In genomic region chr8:45380598-45380997, GRCm38 (mm10) we compare ENCODE assay signal across 12 mouse cellular contexts. TPM values are rescaled to one million over a fixed set of nuclear protein-coding genes. Genes with fewer than 3 reads are reported as not detected.
DNase-seq lines count a peak whose midpoint lies in the region; ATAC-seq and TF ChIP-seq lines count a peak whose summit lies in the region.
"Had no signal": no experiment of that assay in that cellular context is flagged by ENCODE, and none has a peak within 500 bp of the region (broad histone marks: within the 10 kb centered on the region; RNA-seq: fewer than 3 reads in every experiment).

No protein-coding gene starts in this region.

- TF ChIP-seq CTCF in kidney, postnatal 0 days (IDR thresholded peaks at IDR 0.05; ENCODE audit: low read depth): no peak

- ATAC-seq in forebrain, embryonic 16.5 days: no peak
- ATAC-seq in kidney, postnatal 0 days (replicated peaks; ENCODE audit: low FRiP score, low read depth): no peak
- ATAC-seq in neural tube, embryonic 15.5 days (ENCODE audit: low FRiP score): no peak

- H3K9me3 ChIP-seq in forebrain, embryonic 10.5 days: no peaks in the 10 kb centered on the region
- no peaks in the 10 kb centered on the region for H3K9me3 ChIP-seq in forebrain, embryonic 16.5 days (ENCODE audit: control insufficient read depth, low read length)
- H3K9me3 ChIP-seq in kidney, postnatal 0 days (replicated peaks; ENCODE audit: low read length): no peaks in the 10 kb centered on the region
- H3K9me3 ChIP-seq in limb, embryonic 10.5 days (replicated peaks): no peaks in the 10 kb centered on the region
- H3K9me3 ChIP-seq in neural tube, embryonic 15.5 days (replicated peaks): no peaks in the 10 kb centered on the region
- H3K9me3 ChIP-seq: liver, embryonic 13.5 days had no signal

- no peak overlapping the region for H3K9ac ChIP-seq in forebrain, embryonic 16.5 days (replicated peaks; ENCODE audit: low read depth, low read length)
- H3K9ac ChIP-seq in kidney, postnatal 0 days (ENCODE audit: low read depth, low read length): 0 out of 2 replicates have a peak overlapping the region, but pooled peaks have one; percentile 31
- H3K9ac ChIP-seq in neural tube, embryonic 15.5 days (replicated peaks): no peak overlapping the region
- H3K9ac ChIP-seq: liver, embryonic 13.5 days had no signal

- H3K4me1 ChIP-seq in forebrain, embryonic 10.5 days: peaks cover 29% of the 10 kb centered on the region
- H3K4me1 ChIP-seq in forebrain, embryonic 16.5 days (replicated peaks; ENCODE audit: control insufficient read depth, insufficient read depth, low read length): peaks cover 13% of the 10 kb centered on the region
- 0 out of 2 replicates have a peak, but pooled peaks cover 8% of the 10 kb centered on the region for H3K4me1 ChIP-seq in kidney, postnatal 0 days (replicated peaks; ENCODE audit: insufficient read depth, low read length)
- H3K4me1 ChIP-seq in limb, embryonic 10.5 days: peaks cover 17% of the 10 kb centered on the region
- H3K4me1 ChIP-seq in neural tube, embryonic 15.5 days: peaks cover 17% of the 10 kb centered on the region
- H3K4me1 ChIP-seq: liver, embryonic 13.5 days had no signal

- WGBS in forebrain, embryonic 10.5 days: 11% methylated on average over 4 of the region's 4 CpGs
- WGBS in forebrain, embryonic 16.5 days: 20% methylated on average over 4 of the region's 4 CpGs
- 26% methylated on average over 4 of the region's 4 CpGs for WGBS in kidney, postnatal 0 days
- 15% methylated on average over 4 of the region's 4 CpGs for WGBS in limb, embryonic 10.5 days
- 19% methylated on average over 4 of the region's 4 CpGs for WGBS in neural tube, embryonic 15.5 days

- H3K27me3 ChIP-seq in forebrain, embryonic 10.5 days (ENCODE audit: poor library complexity, severe bottlenecking): peaks cover 27% of the 10 kb centered on the region
- H3K27me3 ChIP-seq in forebrain, embryonic 16.5 days (replicated peaks; ENCODE audit: control insufficient read depth, insufficient read depth, low read length): no peaks in the 10 kb centered on the region
- H3K27me3 ChIP-seq in kidney, postnatal 0 days (ENCODE audit: insufficient read depth, low read length): no peaks in the 10 kb centered on the region
- H3K27me3 ChIP-seq in limb, embryonic 10.5 days (ENCODE audit: low read depth, poor library complexity, severe bottlenecking): peaks cover 22% of the 10 kb centered on the region
- no peaks in the 10 kb centered on the region for H3K27me3 ChIP-seq in neural tube, embryonic 15.5 days (replicated peaks)

- no peak for DNase-seq in forebrain, embryonic 10.5 days (ENCODE audit: extremely low spot score, low spot score)
- no peak for DNase-seq in kidney, postnatal 0 days (ENCODE audit: low spot score)
- DNase-seq in kidney, postnatal 36 days: no peak
- DNase-seq in limb, embryonic 10.5 days (ENCODE audit: low spot score): no peak
- no peak for DNase-seq in liver
- no peak for DNase-seq in right cerebral cortex, adult 18-20 months
- DNase-seq: adrenal gland, adult 8-10 months; cerebellum, adult 11-12 months; liver, embryonic 13.5 days; spleen, adult 18-20 months had no signal

- H3K27ac ChIP-seq in forebrain, embryonic 10.5 days: no peak overlapping the region
- H3K27ac ChIP-seq in forebrain, embryonic 16.5 days (ENCODE audit: low read length): no peak overlapping the region
- no peak overlapping the region for H3K27ac ChIP-seq in kidney, postnatal 0 days
- H3K27ac ChIP-seq in limb, embryonic 10.5 days: no peak overlapping the region
- H3K27ac ChIP-seq in neural tube, embryonic 15.5 days (replicated peaks): no peak overlapping the region
- H3K27ac ChIP-seq: liver, embryonic 13.5 days had no signal

- no peak overlapping the region for H3K4me2 ChIP-seq in forebrain, embryonic 16.5 days (ENCODE audit: low read length)
- peak overlapping the region; percentile 74; the same call in 1 of the 2 replicates for H3K4me2 ChIP-seq in kidney, postnatal 0 days (ENCODE audit: low read length)
- peak overlapping the region; percentile 88 for H3K4me2 ChIP-seq in neural tube, embryonic 15.5 days

- H3K36me3 ChIP-seq in forebrain, embryonic 10.5 days (replicated peaks): no peaks in the 10 kb centered on the region
- H3K36me3 ChIP-seq in forebrain, embryonic 16.5 days (ENCODE audit: control insufficient read depth, insufficient read depth): no peaks in the 10 kb centered on the region
- no peaks in the 10 kb centered on the region for H3K36me3 ChIP-seq in kidney, postnatal 0 days (ENCODE audit: insufficient read depth, low read length)
- no peaks in the 10 kb centered on the region for H3K36me3 ChIP-seq in limb, embryonic 10.5 days
- H3K36me3 ChIP-seq in neural tube, embryonic 15.5 days: no peaks in the 10 kb centered on the region
- H3K36me3 ChIP-seq: liver, embryonic 13.5 days had no signal

- peak overlapping the region; percentile 60 for H3K4me3 ChIP-seq in forebrain, embryonic 10.5 days
- H3K4me3 ChIP-seq in forebrain, embryonic 16.5 days (replicated peaks; ENCODE audit: low read length): no peak overlapping the region
- no peak overlapping the region for H3K4me3 ChIP-seq in kidney, postnatal 0 days (replicated peaks; ENCODE audit: low read depth, low read length)
- peak overlapping the region; percentile 58 for H3K4me3 ChIP-seq in limb, embryonic 10.5 days
- peak overlapping the region; percentile 36; the same call in 1 of the 2 replicates for H3K4me3 ChIP-seq in neural tube, embryonic 15.5 days (replicated peaks)

RNA-seq across cellular contexts. Expression of gene Fam149a, which starts 1.5 kb away (rescaled TPM):
- 9.6 and 9.7 TPM in 2 replicates for polyA plus RNA-seq in forebrain, embryonic 10.5 days (2016; fragmentation: Nextera tagmentation; extraction: Ambion mirVana)
- 4.5 and 5.7 TPM in 2 replicates for polyA plus RNA-seq in forebrain, embryonic 16.5 days (2015; fragmentation: Nextera tagmentation; extraction: Ambion mirVana)
- polyA plus RNA-seq in kidney, postnatal 0 days (2015; fragmentation: Nextera tagmentation; extraction: Ambion mirVana): 52.3 and 57.8 TPM in 2 replicates
- 12.8 and 13.5 TPM in 2 replicates for polyA plus RNA-seq in limb, embryonic 10.5 days (2016; fragmentation: Nextera tagmentation; extraction: Ambion mirVana)
- 11.7 and 13.3 TPM in 2 replicates for polyA plus RNA-seq in neural tube, embryonic 15.5 days (2015; fragmentation: Nextera tagmentation; extraction: Ambion mirVana)

RNA-seq across cellular contexts. Expression of gene Tlr3, which starts 30.3 kb away (rescaled TPM):
- polyA plus RNA-seq in forebrain, embryonic 10.5 days (2016; fragmentation: Nextera tagmentation; extraction: Ambion mirVana): 0.97 and 1.3 TPM in 2 replicates
- 0.98 and 0.99 TPM in 2 replicates for polyA plus RNA-seq in forebrain, embryonic 16.5 days (2015; fragmentation: Nextera tagmentation; extraction: Ambion mirVana)
- polyA plus RNA-seq in kidney, postnatal 0 days (2015; fragmentation: Nextera tagmentation; extraction: Ambion mirVana): 4.6 and 4.7 TPM in 2 replicates
- polyA plus RNA-seq in limb, embryonic 10.5 days (2016; fragmentation: Nextera tagmentation; extraction: Ambion mirVana): 0.48 and 0.74 TPM in 2 replicates
- 0.84 and 1.5 TPM in 2 replicates for polyA plus RNA-seq in neural tube, embryonic 15.5 days (2015; fragmentation: Nextera tagmentation; extraction: Ambion mirVana)

RNA-seq across cellular contexts. Expression of gene Cyp4v3, which starts 47.6 kb away (rescaled TPM):
- 1.00 and 1.3 TPM in 2 replicates for polyA plus RNA-seq in forebrain, embryonic 10.5 days (2016; fragmentation: Nextera tagmentation; extraction: Ambion mirVana)
- 0.85 and 0.94 TPM in 2 replicates for polyA plus RNA-seq in forebrain, embryonic 16.5 days (2015; fragmentation: Nextera tagmentation; extraction: Ambion mirVana)
- 3.6 and 3.9 TPM in 2 replicates for polyA plus RNA-seq in kidney, postnatal 0 days (2015; fragmentation: Nextera tagmentation; extraction: Ambion mirVana)
- 0.24 and 0.34 TPM in 2 replicates for polyA plus RNA-seq in limb, embryonic 10.5 days (2016; fragmentation: Nextera tagmentation; extraction: Ambion mirVana)
- 1.5 and 1.8 TPM in 2 replicates for polyA plus RNA-seq in neural tube, embryonic 15.5 days (2015; fragmentation: Nextera tagmentation; extraction: Ambion mirVana)

Comparison
In these comparisons a context has a peak if more than half of its experiments do, and no peak if none do; other contexts are left out.
1. H3K4me3 ChIP-seq: peak in forebrain, embryonic 10.5 days (single experiment), limb, embryonic 10.5 days (single experiment) and neural tube, embryonic 15.5 days (single experiment); none in forebrain, embryonic 16.5 days (single experiment) and kidney, postnatal 0 days (single experiment).